ENCODE assay signal across 18 mouse cellular contexts in the genomic region with DNA sequence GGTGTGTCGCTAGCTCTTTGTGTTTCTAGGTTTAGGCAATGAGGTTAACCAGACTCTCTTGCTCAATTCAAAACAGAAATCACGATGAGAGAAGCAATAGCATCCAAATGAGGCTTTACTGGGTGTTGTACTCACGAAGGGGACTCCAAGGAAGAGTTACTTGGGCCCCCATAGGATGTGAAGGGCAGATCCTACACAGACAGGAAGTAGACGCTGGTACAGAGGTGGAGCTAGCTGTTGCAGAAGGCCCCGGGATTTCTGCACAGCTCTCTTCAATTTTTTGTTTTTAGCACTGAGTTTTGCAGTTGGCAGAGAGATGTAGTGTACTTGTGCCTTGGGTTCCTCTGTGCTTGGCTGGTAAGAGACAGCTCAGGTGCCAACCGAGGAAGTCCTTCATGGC. TPM values are rescaled to one million over a fixed set of nuclear protein-coding genes. Genes with fewer than 3 reads are reported as not detected.
A peak's percentile ranks its signal among the peaks of the same experiment; 100 is the strongest.
DNase-seq lines count a peak whose midpoint lies in the region; ATAC-seq lines count a peak whose summit lies in the region.
"Had no signal": no experiment of that assay in that cellular context is flagged by ENCODE, and none has a peak within 500 bp of the region (broad histone marks: within the 10 kb centered on the region; RNA-seq: fewer than 3 reads in every experiment).

No protein-coding gene starts in this region.

- no peak for DNase-seq in frontal cortex, postnatal 36 days (ENCODE audit: low spot score in 2 of 2)
- DNase-seq in thymus, postnatal 0 days (ENCODE audit: low spot score): peak; percentile 48
- DNase-seq in thymus, adult 18-20 months: no peak
- DNase-seq in thymus, postnatal 25 days: peak; percentile 40
- no peak for DNase-seq in kidney, adult 8-10 months
- no peak for DNase-seq in liver
- DNase-seq: adrenal gland, adult 8-10 months; cerebellum, adult 2 months; cerebellum, postnatal 25 days; heart, postnatal 14 days; kidney, adult 2 months; kidney, postnatal 25 days; right cerebral cortex, postnatal 14 days had no signal

- ATAC-seq in frontal cortex, adult (ENCODE audit: low TSS enrichment): peak; percentile 29
- peak; percentile 46 for ATAC-seq in inflammation-experienced regulatory T-cells, adult 6 months
- ATAC-seq: midbrain, embryonic 13.5 days; Patski had no signal

RNA-seq across cellular contexts. Expression of a gene that starts 44.8 kb away (rescaled TPM):
- polyA plus RNA-seq in thymus, postnatal 0 days (2015; fragmentation: Nextera tagmentation; extraction: Ambion mirVana): 75.9 and 97.4 TPM in 2 replicates
- polyA plus RNA-seq in inflammation-experienced regulatory T-cells, adult 6 months (2017; shearing (Covaris generic)): 100 to 1,000 TPM; 136 to 203 (median 170) TPM
- polyA plus RNA-seq: G1E had no signal

Comparison
In these comparisons a context has a peak if more than half of its experiments do, and no peak if none do; other contexts are left out.
1. DNase-seq: peak in thymus, postnatal 0 days (single experiment) and thymus, postnatal 25 days (single experiment); none in frontal cortex, postnatal 36 days (0 of 2), thymus, adult 18-20 months (0 of 2), kidney, adult 8-10 months (0 of 2) and liver (single experiment).